Mouse (Mus musculus): ENCODE results near the gene Plekha8.

- TF ChIP-seq CTCF (IDR thresholded peaks at IDR 0.05; ENCODE audit: insufficient read depth, low read depth, low read length) (no peak), POLR2A (IDR thresholded peaks at IDR 0.05; ENCODE audit: insufficient read depth, low read depth, low read length) (no peak)
Measured at GRCm38 (mm10) chr6:54553632-54554031, 41.3 kb upstream of the Plekha8 start.

Data from olfactory bulb, adult 2 months (tissue).